Mouse (Mus musculus) midbrain, embryonic 11.5 days (tissue): ENCODE measurements around the gene Hnrnpd. TPM values are rescaled to one million over a fixed set of nuclear protein-coding genes. Genes with fewer than 3 reads are reported as not detected.

Experiments
- ATAC-seq: fragments of 200-750 bp; cut with Nextera tagmentation; 2 replicates; pipeline ENCODE4 v1.8.0; 2017; ENCODE audit warnings: moderate TSS enrichment, moderate library complexity; ENCODE audit not compliant: low FRiP score
- DNase-seq: peaks from one replicate; pipeline ENCODE4 v3.0.0; 2015; ENCODE audit warnings: low spot score; ENCODE audit errors: missing footprints
- H3K27ac ChIP-seq: fragments of 300-500 bp; sonication (generic); 2 replicates; pipeline ENCODE4 v1.5.1; 2014; ENCODE audit warnings: low read depth, low read length
- H3K27me3 ChIP-seq: fragments of 300-500 bp; sonication (generic); 2 replicates; pipeline ENCODE4 v1.6.1; 2014; ENCODE audit warnings: mild to moderate bottlenecking, low read length, moderate library complexity, mixed read lengths; ENCODE audit not compliant: control insufficient read depth, insufficient read depth
- H3K36me3 ChIP-seq: fragments of 300-500 bp; sonication (generic); 2 replicates; pipeline ENCODE4 v1.6.1; 2014; ENCODE audit warnings: mild to moderate bottlenecking, low read length, moderate library complexity, mixed read lengths; ENCODE audit not compliant: control insufficient read depth, insufficient read depth
- H3K4me1 ChIP-seq: fragments of 300-500 bp; sonication (generic); 2 replicates; pipeline ENCODE4 v1.6.1; 2014; ENCODE audit warnings: low read length; ENCODE audit not compliant: control insufficient read depth, insufficient read depth
- H3K4me2 ChIP-seq: fragments of 300-500 bp; sonication (generic); 2 replicates; pipeline ENCODE4 v1.6.1; 2014; ENCODE audit warnings: mild to moderate bottlenecking, moderate library complexity
- H3K4me3 ChIP-seq: fragments of 300-500 bp; sonication (generic); 2 replicates; pipeline ENCODE4 v1.5.1; 2014; ENCODE audit warnings: low read depth, low read length
- H3K9ac ChIP-seq: fragments of 300-500 bp; sonication (generic); 2 replicates; pipeline ENCODE4 v1.6.1; 2014; ENCODE audit warnings: low read length
- H3K9me3 ChIP-seq: fragments of 300-500 bp; sonication (generic); 2 replicates; pipeline ENCODE4 v1.6.1; 2016; ENCODE audit warnings: low read length; ENCODE audit not compliant: control insufficient read depth
- WGBS: fragments of 180-500 bp; shearing (Covaris S2); extraction: QIAGEN DNeasy Blood & Tissue Kit; methylation state at CpG from one replicate; pipeline ENCODE4 v1.1.7; 2014; 5-methylcytosine and 5-hydroxymethylcytosine counted together
- polyA plus RNA-seq: library from polyadenylated mRNA; unstranded; fragments of >200 nt; fragmentation: Nextera tagmentation; extraction: Ambion mirVana; gene quantifications from 2 replicates; pipeline ENCODE4 v1.2.1, GENCODE M21; 2014

Gene Hnrnpd
- polyA plus RNA-seq, 1 experiment from 2014 or later, result 282 TPM

DNA sequence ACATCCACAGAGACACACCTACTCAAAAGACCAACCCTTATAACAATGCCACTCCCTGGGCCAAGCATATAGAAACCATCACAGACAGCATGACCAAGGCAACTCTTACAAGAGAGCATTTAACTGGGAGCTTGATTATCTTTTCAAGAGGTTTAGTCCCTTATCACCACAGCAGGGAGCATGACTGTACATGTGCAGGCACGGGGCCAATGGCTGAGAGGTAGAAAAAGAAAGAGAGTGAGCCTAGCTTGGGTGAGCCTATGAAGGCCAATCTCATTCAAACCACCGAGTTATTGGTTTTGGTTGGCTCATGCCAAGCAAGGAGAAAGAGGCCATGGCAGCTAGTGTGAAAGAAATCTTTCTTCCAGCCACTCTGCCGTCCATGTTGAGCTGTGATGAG lies 26.7 kb upstream of the Hnrnpd start:
- H3K4me3 ChIP-seq, result no peak overlapping the region
- DNase-seq (no peak), ATAC-seq (no peak)
- H3K4me2 ChIP-seq, result no peak overlapping the region
- no peak overlapping the region for H3K27ac ChIP-seq
- no peaks in the 10 kb centered on the region for H3K27me3 ChIP-seq
- H3K9ac ChIP-seq, result no peak overlapping the region
- 80% methylated on average over 3 of the region's 3 CpGs for WGBS
- H3K9me3 ChIP-seq, result no peaks in the 10 kb centered on the region
- H3K36me3 ChIP-seq, result no peaks in the 10 kb centered on the region
- no peaks in the 10 kb centered on the region for H3K4me1 ChIP-seq

DNA sequence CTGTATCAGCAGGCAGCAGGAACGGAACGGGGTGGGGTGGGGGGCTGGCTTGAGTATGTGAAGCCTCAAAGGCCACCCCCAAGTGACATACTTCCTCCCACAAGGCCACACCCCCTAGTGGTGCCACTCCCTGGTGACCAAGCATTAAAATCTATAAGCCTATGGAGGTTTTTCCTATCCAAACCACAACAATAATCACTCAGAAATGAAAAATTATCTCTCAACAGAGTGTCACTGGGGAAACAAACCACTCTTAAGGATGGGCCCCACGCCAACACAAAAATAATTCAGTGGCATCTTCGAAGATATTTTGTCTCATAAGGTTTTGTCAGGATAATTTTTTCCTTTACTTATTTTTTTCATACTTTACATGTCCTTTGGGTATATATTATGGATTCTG lies 25.2 kb upstream of the Hnrnpd start:
- DNase-seq (no peak), ATAC-seq (no peak)
- H3K9ac ChIP-seq, result no peak overlapping the region
- H3K9me3 ChIP-seq, result no peaks in the 10 kb centered on the region
- H3K27me3 ChIP-seq, result no peaks in the 10 kb centered on the region
- H3K4me3 ChIP-seq, result no peak overlapping the region
- no peaks in the 10 kb centered on the region for H3K36me3 ChIP-seq
- no peak overlapping the region for H3K4me2 ChIP-seq
- H3K27ac ChIP-seq, result no peak overlapping the region
- WGBS, result 87% methylated on average over 4 of the region's 4 CpGs
- H3K4me1 ChIP-seq, result no peaks in the 10 kb centered on the region

DNA sequence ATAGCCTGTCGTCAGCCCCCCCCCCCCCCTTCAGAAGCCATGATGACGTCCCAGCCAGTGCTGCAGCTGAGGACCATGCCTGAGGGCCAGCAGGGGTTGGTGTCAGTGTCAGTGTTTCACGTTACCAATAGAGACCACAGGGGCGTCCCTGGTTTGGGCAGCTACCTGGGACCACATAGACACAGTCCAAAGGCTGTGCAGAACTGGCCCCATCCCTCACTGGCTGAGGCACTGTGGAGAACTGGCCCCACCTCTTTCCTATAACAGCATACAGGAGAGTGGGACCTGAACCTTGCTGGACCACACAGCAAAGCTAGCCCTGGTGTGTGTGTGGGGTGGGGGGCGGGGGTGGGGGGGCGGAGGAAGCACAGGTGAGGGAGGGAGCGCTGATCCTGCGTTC lies 21.8 kb upstream of the Hnrnpd start:
- Histone ChIP-seq H3K36me3 (no peaks in the 10 kb centered on the region), H3K4me2 (no peak overlapping the region), H3K4me3 (no peak overlapping the region), H3K4me1 (no peaks in the 10 kb centered on the region), H3K9me3 (no peaks in the 10 kb centered on the region; the same call in 1 of the 2 replicates), H3K9ac (no peak overlapping the region), H3K27ac (no peak overlapping the region), H3K27me3 (no peaks in the 10 kb centered on the region)
- no peak for DNase-seq
- WGBS, result 47% methylated on average over 8 of the region's 8 CpGs
- no peak for ATAC-seq

DNA sequence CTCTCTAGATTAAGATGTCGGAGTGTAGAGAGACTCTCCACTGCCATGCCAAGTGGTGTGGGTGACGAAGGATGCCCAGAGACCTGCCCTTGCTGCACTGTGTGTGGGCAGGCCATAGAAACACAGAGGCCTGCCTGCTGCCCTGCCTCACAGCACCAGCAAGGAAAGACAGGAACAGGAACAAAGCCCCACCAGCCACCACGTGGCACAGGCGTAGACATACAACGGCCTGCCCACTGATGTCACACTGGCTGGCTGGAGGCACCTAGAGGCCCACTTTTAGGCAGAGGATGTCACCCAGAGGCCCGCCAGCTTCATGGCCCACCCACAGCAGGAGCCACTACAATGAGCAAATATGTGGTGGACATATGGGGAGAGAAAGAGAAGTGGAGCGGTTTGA lies 21.3 kb upstream of the Hnrnpd start:
- Histone ChIP-seq H3K9me3 (no peaks in the 10 kb centered on the region; the same call in 1 of the 2 replicates), H3K27ac (no peak overlapping the region), H3K27me3 (no peaks in the 10 kb centered on the region), H3K9ac (no peak overlapping the region), H3K4me1 (no peaks in the 10 kb centered on the region), H3K4me3 (no peak overlapping the region), H3K4me2 (no peak overlapping the region), H3K36me3 (no peaks in the 10 kb centered on the region)
- WGBS, result 76% methylated on average over 7 of the region's 7 CpGs
- DNase-seq (no peak), ATAC-seq (no peak)

DNA sequence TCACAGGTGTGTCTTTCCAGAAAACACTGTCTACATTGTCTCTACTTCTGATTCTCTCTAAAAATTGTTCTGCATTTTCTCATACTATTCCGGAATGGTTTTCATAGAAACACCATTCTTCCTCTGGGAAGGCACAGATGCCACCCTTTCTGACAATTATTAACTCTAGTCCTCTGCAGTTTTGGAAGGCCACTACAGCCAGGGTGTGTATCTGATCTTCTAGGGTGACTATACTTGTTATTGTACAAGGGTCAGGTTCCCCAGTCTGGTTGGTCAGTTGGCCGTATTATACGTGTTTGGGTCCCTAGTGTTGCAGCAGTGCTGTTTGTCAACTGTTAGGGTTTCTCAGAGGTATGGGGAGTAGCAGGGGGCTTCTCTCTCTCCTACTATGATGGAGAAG lies 15.9 kb upstream of the Hnrnpd start:
- Histone ChIP-seq H3K4me3 (no peak overlapping the region), H3K27ac (no peak overlapping the region), H3K36me3 (no peaks in the 10 kb centered on the region), H3K4me1 (no peaks in the 10 kb centered on the region), H3K4me2 (no peak overlapping the region), H3K9me3 (no peaks in the 10 kb centered on the region; the same call in 1 of the 2 replicates), H3K9ac (no peak overlapping the region), H3K27me3 (no peaks in the 10 kb centered on the region)
- WGBS, result 88% methylated on average over 3 of the region's 3 CpGs
- ATAC-seq (no peak), DNase-seq (peak; percentile 14)

DNA sequence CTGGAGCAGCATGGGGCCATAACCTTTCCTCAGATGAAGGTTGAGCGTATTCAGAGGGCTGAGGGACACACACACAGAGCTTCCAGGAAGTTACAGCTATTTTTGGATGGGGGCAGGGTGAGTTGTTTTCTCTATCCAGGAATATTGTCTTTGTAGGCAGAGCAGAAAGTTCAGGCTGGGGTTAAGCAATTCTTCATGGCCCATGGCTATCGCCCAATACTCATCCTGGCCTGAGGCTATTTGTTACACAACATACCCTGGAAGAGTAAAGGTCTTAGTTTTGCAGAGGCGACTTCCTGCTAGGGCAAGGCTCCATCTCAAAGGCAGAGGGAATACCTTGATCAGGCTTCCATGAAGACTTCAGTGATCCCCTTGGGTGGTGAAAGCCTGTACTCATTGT lies 15.4 kb upstream of the Hnrnpd start:
- Histone ChIP-seq H3K36me3 (no peaks in the 10 kb centered on the region), H3K9ac (no peak overlapping the region), H3K27me3 (no peaks in the 10 kb centered on the region), H3K4me1 (no peaks in the 10 kb centered on the region), H3K4me3 (no peak overlapping the region), H3K4me2 (no peak overlapping the region), H3K27ac (no peak overlapping the region), H3K9me3 (no peaks in the 10 kb centered on the region; the same call in 1 of the 2 replicates)
- DNase-seq (peak; percentile 53), ATAC-seq (no peak)
- 77% methylated on average over 3 of the region's 3 CpGs for WGBS

DNA sequence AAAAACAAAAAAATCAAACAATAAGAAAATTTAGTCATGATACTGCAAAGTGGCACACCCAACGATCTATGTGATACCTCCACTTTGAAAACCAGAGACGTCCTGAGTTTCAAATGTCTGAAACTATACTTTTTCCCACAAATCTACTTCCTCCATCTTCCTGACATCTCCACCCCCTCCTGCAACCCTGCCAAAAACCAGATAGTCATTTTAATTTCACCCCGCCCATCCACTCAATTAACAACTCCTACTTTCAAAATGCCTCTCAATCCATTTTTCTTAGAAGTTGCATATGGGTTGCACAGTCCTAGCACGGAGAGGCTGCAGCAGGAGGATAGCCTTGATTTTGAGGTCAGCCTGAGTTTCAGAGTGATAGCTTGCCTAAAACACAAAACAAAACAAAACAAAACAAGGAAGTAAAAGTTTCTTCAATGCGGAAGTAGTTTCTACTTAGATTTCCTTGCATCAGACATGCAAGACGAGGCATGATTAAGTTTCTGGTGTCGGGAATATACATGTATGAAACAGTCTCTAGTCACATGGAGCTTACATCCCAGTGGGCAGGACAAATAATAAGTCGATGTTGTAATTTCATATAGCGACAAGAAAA lies 4.8 kb upstream of the Hnrnpd start:
- Histone ChIP-seq H3K27me3 (no peaks in the 10 kb centered on the region), H3K4me1 (0 out of 2 replicates have a peak, but pooled peaks cover 2% of the 10 kb centered on the region), H3K9me3 (no peaks in the 10 kb centered on the region), H3K9ac (no peak overlapping the region), H3K27ac (no peak overlapping the region), H3K36me3 (no peaks in the 10 kb centered on the region), H3K4me3 (no peak overlapping the region), H3K4me2 (no peak overlapping the region)
- DNase-seq (peak; percentile 10), ATAC-seq (no peak)
- WGBS, result 95% methylated on average over 9 of the region's 9 CpGs

DNA sequence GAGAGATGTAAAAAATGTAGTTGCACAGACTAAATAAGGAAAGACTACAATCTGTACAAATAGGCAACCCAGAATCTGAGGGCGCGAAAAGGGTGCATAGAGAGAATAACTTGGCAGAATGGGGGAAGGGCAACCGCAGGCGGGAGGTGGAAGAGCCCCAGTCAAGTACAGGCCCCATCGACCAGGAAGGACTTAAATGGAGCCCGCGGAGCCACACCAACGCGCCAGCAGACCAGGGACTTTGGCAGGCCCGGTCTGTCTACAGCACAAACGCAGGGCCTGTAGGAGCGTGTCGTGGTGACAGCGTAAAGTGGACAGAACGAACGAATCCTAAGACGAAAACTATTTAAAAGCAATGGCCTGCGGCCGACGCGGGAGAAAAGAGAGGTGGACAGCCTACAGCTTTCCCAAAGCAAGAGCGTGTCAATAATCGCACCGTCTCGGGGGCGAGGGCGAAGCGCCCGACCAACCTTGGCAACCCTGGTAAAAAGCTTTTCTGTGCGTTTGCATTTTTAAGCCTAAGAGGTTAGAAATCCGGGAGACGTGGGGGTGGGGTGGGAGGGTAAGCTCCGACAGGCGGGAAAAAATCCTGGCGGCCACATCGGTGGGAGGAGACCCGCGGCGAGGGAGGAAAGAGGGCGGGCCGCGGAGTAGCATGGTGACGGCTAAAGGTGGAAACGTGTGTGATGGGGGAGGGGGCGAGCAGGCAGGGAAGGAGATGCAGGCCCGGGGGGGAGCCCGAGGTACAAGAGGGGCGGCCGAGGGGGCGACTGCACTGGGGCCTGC lies 1.0 kb downstream of the Hnrnpd start:
- DNase-seq, result peak; percentile 98
- peak overlapping the region; percentile 96 for H3K27ac ChIP-seq
- H3K4me2 ChIP-seq, result peak overlapping the region; percentile 88
- under 1% methylated on average over 47 of the region's 50 CpGs for WGBS
- no peaks in the 10 kb centered on the region for H3K27me3 ChIP-seq
- no peaks in the 10 kb centered on the region for H3K9me3 ChIP-seq
- peak overlapping the region; percentile 97 for H3K4me3 ChIP-seq
- no peaks in the 10 kb centered on the region for H3K36me3 ChIP-seq
- H3K9ac ChIP-seq, result peak overlapping the region; percentile 98
- peaks cover 21% of the 10 kb centered on the region for H3K4me1 ChIP-seq
- ATAC-seq, result peak; percentile 57

DNA sequence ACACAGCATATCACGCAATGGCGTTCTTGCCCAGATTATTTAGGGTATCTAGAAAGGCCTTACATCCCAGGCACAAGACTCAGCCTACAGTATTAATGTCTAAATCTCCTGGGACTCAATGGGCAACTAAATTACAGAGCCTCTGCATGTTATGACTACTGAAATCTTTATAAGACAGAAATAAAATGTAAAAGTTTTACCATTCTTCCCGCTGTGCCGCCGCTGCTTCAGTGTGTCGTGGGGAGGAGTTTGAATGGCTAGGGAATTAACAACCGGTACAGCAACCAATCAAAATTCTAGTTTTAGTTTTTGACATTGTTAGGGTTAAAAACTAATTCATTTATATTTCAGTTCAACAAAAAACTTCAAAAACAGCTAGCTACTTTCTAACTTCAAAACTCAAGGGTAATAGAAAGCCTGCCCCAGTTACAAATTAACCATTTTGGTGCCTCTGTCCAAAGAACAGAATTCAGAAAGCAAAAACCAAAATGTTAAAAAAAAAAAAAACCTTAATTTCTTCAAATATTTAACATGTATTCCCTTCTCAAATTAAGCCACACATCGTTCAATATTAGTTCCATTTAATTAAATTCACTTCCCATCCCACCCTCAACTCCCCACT lies 2.3 kb downstream of the Hnrnpd start:
- 17% methylated on average over 8 of the region's 8 CpGs for WGBS
- ATAC-seq (no peak), DNase-seq (peak; percentile 87)
- Histone ChIP-seq H3K27me3 (no peaks in the 10 kb centered on the region), H3K36me3 (no peaks in the 10 kb centered on the region), H3K4me1 (peaks cover 21% of the 10 kb centered on the region), H3K4me3 (peak overlapping the region; percentile 97), H3K9me3 (no peaks in the 10 kb centered on the region), H3K4me2 (peak overlapping the region; percentile 88), H3K27ac (no peak overlapping the region), H3K9ac (peak overlapping the region; percentile 98)
